Mouse (Mus musculus): Measurements from ENCODE around the gene Auts2. TPM values are rescaled to one million over a fixed set of nuclear protein-coding genes. Genes with fewer than 3 reads are reported as not detected.

The Auts2 gene
- polyA plus RNA-seq, 1 experiment from 2014 or later = 0.23 TPM

GRCm38 (mm10) chr5:132540841-132541311 is 2.3 kb downstream of the Auts2 start:
- ChIA-PET POLR2A (no interaction called here), CTCF (interaction anchor here (0.8 kb wide), 1 partner anchor 10 kb away, joined by 3 read pairs; no protein-coding TSS in a partner anchor)
- ATAC-seq = no peak
- in situ Hi-C loops (cut with MboI; ENCODE audit: low pct_unique_long_range_greater_than_20kb) = no loop called here
- no peak for DNase-seq (ENCODE audit: low read depth, low spot score)
- TF ChIP-seq CTCF (IDR thresholded peaks at IDR 0.05) = no peak
- H3K27me3 ChIP-seq = peaks cover 4% of the 10 kb centered on the region

GRCm38 (mm10) chr5:132537475-132537874 is 5.7 kb downstream of the Auts2 start:
- peaks cover 4% of the 10 kb centered on the region for H3K27me3 ChIP-seq
- TF ChIP-seq CTCF (IDR thresholded peaks at IDR 0.05) = no peak
- ChIA-PET CTCF (no interaction called here), POLR2A (no interaction called here)
- DNase-seq (ENCODE audit: low read depth, low spot score) = no peak
- in situ Hi-C loops (cut with MboI; ENCODE audit: low pct_unique_long_range_greater_than_20kb) = no loop called here
- no peak for ATAC-seq

GRCm38 (mm10) chr5:132526395-132526794 is 16.7 kb downstream of the Auts2 start:
- no peak for TF ChIP-seq CTCF (IDR thresholded peaks at IDR 0.05)
- POLR2A ChIA-PET = no interaction called here
- no peak for DNase-seq (ENCODE audit: low read depth, low spot score)
- in situ Hi-C loops (cut with MboI; ENCODE audit: low pct_unique_long_range_greater_than_20kb) = no loop called here
- H3K27me3 ChIP-seq = peaks cover 11% of the 10 kb centered on the region
- ATAC-seq = no peak
- CTCF ChIA-PET = no interaction called here

- no peak for TF ChIP-seq CTCF (IDR thresholded peaks at IDR 0.05)
- peaks cover 10% of the 10 kb centered on the region for H3K27me3 ChIP-seq
- in situ Hi-C loops (cut with MboI; ENCODE audit: low pct_unique_long_range_greater_than_20kb) = no loop called here
- no peak for ATAC-seq
- ChIA-PET CTCF (no interaction called here), POLR2A (no interaction called here)
- DNase-seq (ENCODE audit: low read depth, low spot score) = no peak
These were observed 21.7 kb downstream of the Auts2 start for GRCm38 (mm10) chr5:132521358-132521873.

- in situ Hi-C loops (cut with MboI; ENCODE audit: low pct_unique_long_range_greater_than_20kb) = no loop called here
- no peak for TF ChIP-seq CTCF (IDR thresholded peaks at IDR 0.05)
- ChIA-PET POLR2A (no interaction called here), CTCF (no interaction called here)
- DNase-seq (ENCODE audit: low read depth, low spot score) = no peak
- H3K27me3 ChIP-seq = peaks cover 10% of the 10 kb centered on the region
- ATAC-seq = no peak
These were observed 25.3 kb downstream of the Auts2 start for GRCm38 (mm10) chr5:132517879-132518278.

GRCm38 (mm10) chr5:132514521-132514920 is 28.6 kb downstream of the Auts2 start:
- H3K27me3 ChIP-seq = no peaks in the 10 kb centered on the region
- no peak for TF ChIP-seq CTCF (IDR thresholded peaks at IDR 0.05)
- ChIA-PET CTCF (no interaction called here), POLR2A (no interaction called here)
- DNase-seq (ENCODE audit: low read depth, low spot score) = no peak
- ATAC-seq = no peak
- in situ Hi-C loops (cut with MboI; ENCODE audit: low pct_unique_long_range_greater_than_20kb) = no loop called here

- DNase-seq (ENCODE audit: low read depth, low spot score) = no peak
- POLR2A ChIA-PET = no interaction called here
- TF ChIP-seq CTCF (IDR thresholded peaks at IDR 0.05) = no peak
- no peak for ATAC-seq
- CTCF ChIA-PET = no interaction called here
- H3K27me3 ChIP-seq = no peaks in the 10 kb centered on the region
- in situ Hi-C loops (cut with MboI; ENCODE audit: low pct_unique_long_range_greater_than_20kb) = no loop called here
These were observed 29.9 kb downstream of the Auts2 start for GRCm38 (mm10) chr5:132513206-132513605.

- ATAC-seq (no peak), DNase-seq (ENCODE audit: low read depth, low spot score) (no peak)
- POLR2A ChIA-PET = no interaction called here
- in situ Hi-C loops (cut with MboI; ENCODE audit: low pct_unique_long_range_greater_than_20kb) = no loop called here
- CTCF ChIA-PET = no interaction called here
- no peaks in the 10 kb centered on the region for H3K27me3 ChIP-seq
- no peak for TF ChIP-seq CTCF (IDR thresholded peaks at IDR 0.05)
These were observed 33.7 kb downstream of the Auts2 start for GRCm38 (mm10) chr5:132509464-132509885.

- POLR2A ChIA-PET = no interaction called here
- CTCF ChIA-PET = no interaction called here
- H3K27me3 ChIP-seq = no peaks in the 10 kb centered on the region
- TF ChIP-seq CTCF (IDR thresholded peaks at IDR 0.05) = no peak
- no peak for DNase-seq (ENCODE audit: low read depth, low spot score)
- ATAC-seq = no peak
- in situ Hi-C loops (cut with MboI; ENCODE audit: low pct_unique_long_range_greater_than_20kb) = no loop called here
These were observed 38.3 kb downstream of the Auts2 start for GRCm38 (mm10) chr5:132504893-132505292.

- ChIA-PET POLR2A (no interaction called here), CTCF (no interaction called here)
- TF ChIP-seq CTCF (IDR thresholded peaks at IDR 0.05) = no peak
- DNase-seq (ENCODE audit: low read depth, low spot score) (no peak), ATAC-seq (no peak)
- H3K27me3 ChIP-seq = no peaks in the 10 kb centered on the region
- in situ Hi-C loops (cut with MboI; ENCODE audit: low pct_unique_long_range_greater_than_20kb) = no loop called here
These were observed 39.7 kb downstream of the Auts2 start for GRCm38 (mm10) chr5:132503431-132503830.

GRCm38 (mm10) chr5:132502036-132502435 is 41.1 kb downstream of the Auts2 start:
- no peak for DNase-seq (ENCODE audit: low read depth, low spot score)
- CTCF ChIA-PET = no interaction called here
- ATAC-seq = no peak
- in situ Hi-C loops (cut with MboI; ENCODE audit: low pct_unique_long_range_greater_than_20kb) = no loop called here
- POLR2A ChIA-PET = no interaction called here
- TF ChIP-seq CTCF (IDR thresholded peaks at IDR 0.05) = no peak
- H3K27me3 ChIP-seq = no peaks in the 10 kb centered on the region

GRCm38 (mm10) chr5:132500817-132501231 is 42.3 kb downstream of the Auts2 start:
- no peak for TF ChIP-seq CTCF (IDR thresholded peaks at IDR 0.05)
- H3K27me3 ChIP-seq = no peaks in the 10 kb centered on the region
- POLR2A ChIA-PET = interaction anchor here (0.7 kb wide), 1 partner anchor 186 kb away, joined by 5 read pairs; no protein-coding TSS in a partner anchor
- ATAC-seq (no peak), DNase-seq (ENCODE audit: low read depth, low spot score) (no peak)
- in situ Hi-C loops (cut with MboI; ENCODE audit: low pct_unique_long_range_greater_than_20kb) = no loop called here
- CTCF ChIA-PET = no interaction called here
